Mouse (Mus musculus) lung, postnatal 4 days (tissue): ENCODE data around the gene Syngr3.

Source experiments
- DNase-seq, 2 experiments: peaks; one replicate each; pipeline ENCODE4 v3.0.0; 2021

The Syngr3 gene

DNA sequence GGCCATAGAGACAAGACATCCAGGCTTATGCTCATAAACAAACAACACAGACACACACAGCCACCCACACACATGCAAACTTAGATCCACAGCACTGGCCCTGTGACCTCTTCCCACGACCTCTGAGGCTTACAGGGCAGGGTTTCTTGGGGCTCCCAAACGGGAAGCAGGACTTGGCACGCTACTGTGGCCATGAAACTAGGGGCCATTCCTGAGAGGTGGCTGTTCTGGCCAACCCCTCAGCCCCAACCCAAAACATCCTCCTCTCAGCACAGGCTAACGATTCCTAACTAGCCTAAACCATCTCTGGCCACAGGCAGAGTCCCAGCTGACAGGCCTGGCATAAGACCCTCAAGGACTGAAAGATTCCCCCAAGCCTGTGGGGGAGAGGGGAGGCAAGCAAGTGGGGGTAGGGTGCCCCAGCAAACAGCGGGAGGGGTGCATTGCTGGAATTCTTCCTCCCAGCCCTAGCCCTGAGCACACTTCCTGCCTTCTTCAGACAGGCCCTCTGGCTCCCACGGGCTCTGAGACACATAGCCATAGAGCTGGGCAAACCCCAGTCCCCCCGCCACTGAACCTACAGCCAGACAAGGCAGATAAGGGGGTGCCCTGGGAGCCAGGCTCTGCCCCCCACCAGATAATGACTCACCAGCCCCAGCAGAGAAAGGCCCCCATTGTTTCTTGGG is 45.6 kb downstream of the Syngr3 start:
- peak; percentile 61 to 80 for DNase-seq

DNA sequence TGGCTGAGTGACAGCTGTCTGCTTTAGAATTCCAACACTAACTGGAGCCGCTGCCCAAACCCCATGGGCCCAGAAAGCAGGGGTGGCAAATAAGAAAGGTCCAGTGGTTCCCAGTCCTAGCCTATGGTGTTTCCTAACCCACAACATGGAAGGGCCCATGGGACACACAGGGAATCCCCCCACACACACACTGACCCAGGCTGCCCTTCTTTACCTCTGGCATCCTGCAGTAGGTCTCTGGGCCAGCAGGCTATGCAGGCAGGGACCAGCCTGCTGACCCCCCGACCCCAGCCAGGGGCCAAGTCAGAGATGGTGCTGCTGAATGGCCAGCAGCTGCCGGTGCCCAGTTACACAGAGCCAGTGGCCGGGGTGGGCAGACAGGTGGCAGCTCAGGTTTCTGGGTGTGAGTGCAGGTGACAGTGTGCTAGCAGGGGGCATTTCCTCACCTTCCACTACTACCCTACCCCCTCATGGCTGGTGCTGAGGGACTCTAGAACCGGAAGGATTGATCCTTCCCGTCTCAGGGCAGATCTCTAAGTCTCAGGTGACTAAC is 46.9 kb downstream of the Syngr3 start:
- no peak for DNase-seq

DNA sequence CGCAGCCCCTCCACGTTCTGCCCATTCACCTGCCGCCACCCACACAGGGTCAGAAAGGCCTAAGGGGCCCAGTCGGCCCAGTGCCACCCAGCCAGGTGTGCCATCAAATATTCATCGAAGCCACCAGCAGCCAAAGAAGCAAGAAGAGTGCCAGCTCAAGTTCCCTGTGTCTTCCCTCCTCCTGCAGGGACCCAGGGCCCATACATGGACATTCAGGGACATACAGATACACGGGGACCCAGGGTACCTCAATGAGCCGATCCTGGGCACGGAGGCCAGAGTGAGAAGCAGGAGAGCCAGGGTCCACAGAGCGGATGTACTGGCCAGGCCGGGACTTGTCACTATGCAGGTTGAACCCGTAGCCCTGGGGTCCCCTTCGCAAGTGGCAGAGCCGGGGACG is 47.8 kb downstream of the Syngr3 start:
- DNase-seq = no peak

DNA sequence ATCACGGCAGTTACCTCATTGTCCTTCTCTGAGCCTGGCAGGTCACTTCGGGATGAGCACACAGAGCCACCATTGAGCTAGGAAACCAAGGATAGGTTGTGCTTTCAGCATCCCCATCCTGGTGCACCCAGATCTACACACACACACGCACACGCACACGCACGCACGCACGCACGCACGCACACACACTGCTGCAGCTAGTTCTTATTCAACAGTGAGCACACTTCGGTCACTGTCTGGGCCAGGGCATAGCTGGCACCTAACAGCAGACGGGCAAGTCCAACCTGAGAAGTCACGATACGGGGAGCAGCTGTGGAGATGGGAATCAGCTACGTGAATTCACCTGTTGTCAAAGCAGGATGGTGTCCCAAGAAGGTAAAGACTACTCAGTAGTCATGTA is 49.2 kb downstream of the Syngr3 start:
- DNase-seq = no peak

DNA sequence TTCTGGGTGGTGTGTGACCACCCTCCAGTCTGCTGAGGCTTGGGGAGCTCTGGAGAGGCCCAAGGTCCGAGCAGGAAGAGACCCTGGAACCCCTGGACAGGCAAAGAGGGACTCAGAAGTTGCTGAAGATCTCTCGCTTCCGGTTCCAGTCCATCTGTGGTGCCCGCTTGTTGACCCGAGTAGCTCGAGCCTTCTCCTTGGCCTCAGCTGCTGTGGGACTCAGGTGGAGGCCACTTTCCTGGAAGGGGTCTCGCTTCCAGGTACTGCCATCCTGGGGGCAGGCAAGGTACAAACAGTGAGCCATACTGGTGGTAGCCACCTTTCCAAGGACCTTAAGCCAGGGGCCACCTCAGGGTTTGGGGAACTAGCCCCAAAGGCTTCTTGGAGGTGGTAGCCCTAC is 49.6 kb downstream of the Syngr3 start:
- DNase-seq = no peak

DNA sequence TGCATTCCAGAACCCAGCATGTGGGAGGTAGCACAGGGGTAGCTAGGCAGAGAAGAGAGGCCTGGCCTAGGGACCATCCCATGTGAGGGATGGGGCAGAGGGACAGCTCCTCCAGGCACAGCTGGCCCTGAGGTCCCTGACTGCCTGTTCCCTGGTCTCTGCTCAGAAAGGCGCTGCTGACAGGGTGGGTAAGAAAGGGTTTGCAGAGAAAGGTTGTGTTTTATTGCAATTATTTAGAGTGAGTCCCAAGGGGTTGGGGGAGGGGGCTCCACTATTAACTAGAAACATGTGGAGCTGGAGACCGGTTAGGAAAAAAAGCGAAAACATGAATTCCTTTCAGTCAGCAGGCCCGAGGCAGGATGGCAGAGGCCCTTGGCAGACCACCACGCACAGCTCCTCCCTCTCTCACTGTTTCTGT is 50.2 kb downstream of the Syngr3 start:
- DNase-seq = peak in 1 of 2 experiments; percentile 57

DNA sequence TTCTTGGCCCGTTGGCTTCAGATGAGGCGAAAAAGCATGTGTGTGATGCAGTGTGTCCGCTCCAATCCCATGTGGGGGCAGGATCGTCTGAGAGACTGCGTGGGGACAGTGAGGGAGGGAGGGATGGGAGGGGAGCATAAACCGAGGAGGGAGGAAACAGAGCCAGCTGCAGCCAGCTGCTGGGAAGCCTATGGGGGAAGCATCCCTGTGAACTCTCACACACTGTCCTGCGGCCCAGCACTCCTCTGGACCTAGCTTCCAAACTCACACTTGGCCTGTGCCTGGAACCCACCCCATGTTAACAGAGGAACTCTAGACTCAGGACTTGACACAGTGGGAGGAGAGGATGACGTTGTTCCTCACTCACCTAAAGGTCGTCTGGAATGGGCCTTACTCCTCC is 50.9 kb downstream of the Syngr3 start:
- DNase-seq = peak; percentile 77 to 92

DNA sequence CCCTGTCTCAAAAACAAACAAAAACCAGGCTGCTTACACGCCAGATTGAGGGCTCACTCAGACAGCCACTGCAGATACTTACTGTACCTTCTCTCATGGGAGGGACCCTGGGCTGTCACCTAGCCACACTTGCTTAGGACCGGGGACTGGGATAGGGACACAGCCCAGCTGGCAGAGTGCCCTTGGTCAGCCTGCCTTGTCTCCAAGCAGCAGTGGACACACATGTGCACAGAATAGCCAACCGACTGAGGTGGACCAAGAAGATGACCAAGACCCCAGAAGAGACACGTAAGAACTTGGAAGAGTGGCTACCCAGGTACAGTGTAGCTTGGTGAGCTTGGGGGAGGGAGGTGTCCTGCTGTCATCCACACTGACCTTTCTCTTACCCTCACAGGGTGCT is 51.5 kb downstream of the Syngr3 start:
- DNase-seq = peak in 1 of 2 experiments; percentile 58

DNA sequence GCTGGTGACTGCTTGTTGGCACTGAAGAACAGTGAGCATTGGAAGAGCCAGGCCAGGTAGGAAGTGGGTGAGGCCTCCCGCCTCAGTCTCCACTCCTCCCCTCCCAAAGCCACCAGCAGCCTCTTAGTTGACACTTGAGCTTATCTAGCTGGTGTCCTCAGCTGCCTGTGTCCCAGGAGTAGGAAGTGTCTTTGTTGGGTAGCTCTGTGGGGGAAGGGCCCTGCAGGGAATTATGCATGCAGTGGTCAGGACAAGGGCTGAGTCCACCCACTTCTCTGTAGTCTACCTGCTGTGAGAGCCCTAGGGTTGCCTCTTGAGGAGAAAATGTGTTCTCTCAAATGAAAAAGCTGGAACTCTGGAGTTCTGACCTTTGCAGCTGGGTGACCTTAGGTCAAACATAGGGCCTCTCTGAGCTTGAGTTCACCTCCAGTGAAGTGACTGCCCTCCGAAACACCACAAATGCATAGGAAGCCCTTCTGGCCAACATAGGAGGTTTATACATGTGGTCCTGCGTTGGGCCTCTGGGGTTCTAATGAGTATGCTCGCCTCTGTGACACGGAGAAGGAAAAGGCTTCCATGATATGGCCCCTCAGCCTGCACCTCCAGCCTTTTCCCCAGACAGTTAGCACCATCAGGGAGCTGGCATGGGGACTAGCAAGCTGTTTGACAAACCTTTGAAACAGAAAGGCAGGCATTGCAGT is 52.8 kb downstream of the Syngr3 start:
- peak; percentile 56 to 79 for DNase-seq

DNA sequence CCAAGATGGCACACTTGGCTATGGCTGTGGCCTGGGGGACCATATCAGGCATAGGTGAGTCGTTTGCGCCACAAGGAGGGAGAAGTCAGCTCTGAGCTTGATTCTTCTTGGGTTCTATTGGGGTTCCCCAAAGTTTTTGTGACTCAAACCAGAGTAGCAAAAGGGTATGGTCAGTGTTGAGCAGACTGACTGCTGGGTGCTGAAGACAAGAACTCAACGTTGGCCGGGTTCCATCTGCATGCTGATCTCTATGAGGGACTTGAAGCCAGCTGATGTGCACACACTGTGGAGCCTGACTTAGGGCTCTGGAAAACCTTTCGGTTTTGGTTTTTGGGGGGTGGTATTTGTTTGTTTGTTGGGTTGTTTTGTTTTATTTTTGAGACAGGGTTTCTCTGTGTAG is 54.1 kb downstream of the Syngr3 start:
- DNase-seq = no peak
